Mouse (Mus musculus): ENCODE data around the gene Elovl2. TPM values are rescaled to one million over a fixed set of nuclear protein-coding genes. Genes with fewer than 3 reads are reported as not detected.

Elovl2 gene
- total RNA-seq, 1 experiment: 3.7 TPM

DNA sequence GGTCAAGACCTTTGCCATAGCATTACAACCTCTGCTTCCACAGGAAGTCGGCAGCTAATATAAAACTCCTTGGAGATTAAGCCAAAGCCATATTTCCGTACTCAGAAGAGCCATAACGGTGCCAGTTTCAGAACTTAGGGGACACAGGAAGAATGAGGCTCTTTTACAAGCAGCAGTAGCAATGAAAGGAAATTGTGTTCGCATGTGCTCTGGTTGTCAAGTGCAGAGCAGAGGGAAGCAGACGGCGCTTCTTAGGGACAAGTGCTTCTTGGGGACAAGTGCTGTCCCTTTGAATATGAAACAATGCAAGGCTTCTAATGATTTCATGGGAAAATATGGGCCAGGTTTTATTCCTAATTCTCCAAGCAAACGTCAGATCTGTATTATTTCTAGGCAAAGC is 16.9 kb downstream of the Elovl2 start:
- in situ Hi-C loops (cut with MboI; ENCODE audit: low sequenced_read_pairs in 2 of 2, unreplicated experiment in 2 of 2): no loop called here
- no peaks in the 10 kb centered on the region for H3K9me3 ChIP-seq (ENCODE audit: control insufficient read depth, insufficient read depth, low read depth, low read length)
- TF ChIP-seq ZC3H11A (IDR thresholded peaks at IDR 0.05; ENCODE audit: borderline replicate concordance, low read depth, low read length): no peak
- TF ChIP-seq ZNF384 (IDR thresholded peaks at IDR 0.05; ENCODE audit: low read depth, low read length): no peak
- TF ChIP-seq HCFC1 (IDR thresholded peaks at IDR 0.05; ENCODE audit: borderline replicate concordance, insufficient read depth, low read length): no peak
- H3K27ac ChIP-seq (ENCODE audit: insufficient read depth, low read depth, low read length, poor library complexity, severe bottlenecking): no peak overlapping the region
- H3K4me1 ChIP-seq (ENCODE audit: control insufficient read depth in 2 of 2, insufficient read depth in 2 of 2, low read length in 2 of 2, poor library complexity in 1 of 2): no peaks in the 10 kb centered on the region
- no peaks in the 10 kb centered on the region for H3K36me3 ChIP-seq (ENCODE audit: control insufficient read depth, insufficient read depth, low read length, poor library complexity, severe bottlenecking)
- H3K9ac ChIP-seq (ENCODE audit: insufficient read depth, low read depth, low read length, poor library complexity, severe bottlenecking): no peak overlapping the region
- DNase-seq (ENCODE audit: low read depth, low spot score): no peak
- no peak overlapping the region for H3K4me3 ChIP-seq (ENCODE audit: insufficient read depth in 1 of 2, low read depth in 1 of 2, low read length in 2 of 2, poor library complexity in 1 of 2, severe bottlenecking in 1 of 2)

DNA sequence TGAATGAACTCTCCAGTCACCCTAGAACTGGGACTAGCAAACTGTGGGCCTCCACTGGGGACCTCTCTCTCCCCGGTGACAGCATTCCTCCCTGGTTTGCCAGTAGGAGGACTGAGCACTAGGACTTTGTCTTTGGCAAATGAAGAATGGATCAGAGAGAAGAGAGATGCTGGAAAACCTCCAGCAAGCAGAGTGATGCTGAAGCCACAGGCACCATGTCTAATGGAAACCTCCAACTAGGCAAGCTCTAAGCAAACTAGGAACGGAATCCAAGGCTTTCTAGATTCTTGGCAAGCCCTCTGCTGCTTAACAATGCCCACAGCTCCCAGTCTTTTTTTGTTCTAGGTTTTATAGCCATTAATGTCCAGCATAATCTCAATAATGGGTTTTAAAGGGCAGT is 19.3 kb downstream of the Elovl2 start:
- no peak for DNase-seq (ENCODE audit: low read depth, low spot score)
- no peak for TF ChIP-seq ZC3H11A (IDR thresholded peaks at IDR 0.05; ENCODE audit: borderline replicate concordance, low read depth, low read length)
- no peak for TF ChIP-seq MAFK (IDR thresholded peaks at IDR 0.05; ENCODE audit: insufficient read depth, low read depth, low read length)
- TF ChIP-seq CHD2 (IDR thresholded peaks at IDR 0.05; ENCODE audit: low read depth, low read length): no peak
- no peak for TF ChIP-seq HCFC1 (IDR thresholded peaks at IDR 0.05; ENCODE audit: borderline replicate concordance, insufficient read depth, low read length)
- TF ChIP-seq ZNF384 (IDR thresholded peaks at IDR 0.05; ENCODE audit: low read depth, low read length): no peak
- Histone ChIP-seq H3K36me3 (ENCODE audit: control insufficient read depth, insufficient read depth, low read length, poor library complexity, severe bottlenecking) (no peaks in the 10 kb centered on the region), H3K4me3 (ENCODE audit: insufficient read depth in 1 of 2, low read depth in 1 of 2, low read length in 2 of 2, poor library complexity in 1 of 2, severe bottlenecking in 1 of 2) (no peak overlapping the region), H3K27ac (ENCODE audit: insufficient read depth, low read depth, low read length, poor library complexity, severe bottlenecking) (no peak overlapping the region), H3K9me3 (ENCODE audit: control insufficient read depth, insufficient read depth, low read depth, low read length) (no peaks in the 10 kb centered on the region), H3K4me1 (ENCODE audit: control insufficient read depth in 2 of 2, insufficient read depth in 2 of 2, low read length in 2 of 2, poor library complexity in 1 of 2) (no peaks in the 10 kb centered on the region), H3K9ac (ENCODE audit: insufficient read depth, low read depth, low read length, poor library complexity, severe bottlenecking) (no peak overlapping the region)
- in situ Hi-C loops (cut with MboI; ENCODE audit: low sequenced_read_pairs in 2 of 2, unreplicated experiment in 2 of 2): no loop called here

DNA sequence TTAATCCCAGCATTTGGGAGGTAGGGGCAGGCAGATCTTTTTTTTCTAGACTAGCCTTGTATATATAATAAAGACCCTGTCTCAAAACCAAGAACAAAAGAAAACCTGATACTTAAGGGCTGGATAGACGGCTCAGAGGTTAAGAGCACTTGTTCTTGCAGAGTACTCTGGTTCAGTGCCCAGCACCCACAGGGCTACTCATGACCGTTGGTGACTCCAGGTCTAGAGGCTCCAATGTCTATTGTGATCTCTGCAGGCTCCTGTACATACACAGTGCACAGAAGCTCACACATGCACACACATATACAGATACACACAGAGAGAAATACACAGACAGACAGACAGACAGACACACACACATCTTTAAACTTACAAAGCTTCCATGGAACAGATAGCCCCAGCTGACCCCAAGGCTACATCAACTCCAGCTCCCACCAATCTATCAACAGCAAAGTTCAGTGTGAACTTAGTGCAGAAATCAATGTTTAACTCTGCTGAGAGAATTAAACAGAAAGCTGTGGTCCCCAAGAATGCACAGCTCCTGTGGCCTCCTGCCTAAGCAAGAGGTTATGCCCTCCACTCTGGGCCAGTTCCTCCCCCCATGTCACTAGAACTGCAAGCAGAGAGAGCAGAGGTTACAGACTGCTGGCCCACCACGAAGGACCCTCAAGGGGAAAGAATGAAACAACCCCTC is 24.4 kb downstream of the Elovl2 start:
- in situ Hi-C loops (cut with MboI; ENCODE audit: low sequenced_read_pairs in 2 of 2, unreplicated experiment in 2 of 2): no loop called here
- Histone ChIP-seq H3K27ac (ENCODE audit: insufficient read depth, low read depth, low read length, poor library complexity, severe bottlenecking) (no peak overlapping the region), H3K9me3 (ENCODE audit: control insufficient read depth, insufficient read depth, low read depth, low read length) (no peaks in the 10 kb centered on the region)

DNA sequence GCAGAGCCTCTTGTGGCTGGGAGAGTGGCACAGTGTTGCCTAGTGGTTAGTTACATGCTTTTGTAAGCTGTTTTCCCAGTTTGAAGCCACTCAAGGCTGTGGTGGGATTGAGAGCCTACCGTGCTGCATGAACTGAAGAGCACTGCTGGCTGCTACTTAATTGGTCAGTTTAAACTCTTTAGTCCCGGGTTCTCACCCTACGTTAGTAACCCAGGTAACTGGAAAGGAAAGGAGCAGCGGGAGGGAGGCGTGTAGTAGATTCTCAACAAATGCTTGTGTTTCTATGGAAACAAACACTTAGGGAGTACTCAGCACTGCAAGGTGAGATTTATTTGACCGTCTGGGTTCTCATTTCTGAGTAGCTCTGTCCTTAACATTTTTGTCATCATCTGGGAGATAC is 32.3 kb downstream of the Elovl2 start:
- Histone ChIP-seq H3K9ac (ENCODE audit: insufficient read depth, low read depth, low read length, poor library complexity, severe bottlenecking) (no peak overlapping the region), H3K36me3 (ENCODE audit: control insufficient read depth, insufficient read depth, low read length, poor library complexity, severe bottlenecking) (no peaks in the 10 kb centered on the region; the same call in 1 of the 2 replicates), H3K9me3 (ENCODE audit: control insufficient read depth, insufficient read depth, low read depth, low read length) (no peaks in the 10 kb centered on the region), H3K4me3 (ENCODE audit: insufficient read depth in 1 of 2, low read depth in 1 of 2, low read length in 2 of 2, poor library complexity in 1 of 2, severe bottlenecking in 1 of 2) (no peak overlapping the region), H3K27ac (ENCODE audit: insufficient read depth, low read depth, low read length, poor library complexity, severe bottlenecking) (no peak overlapping the region), H3K4me1 (ENCODE audit: control insufficient read depth in 2 of 2, insufficient read depth in 2 of 2, low read length in 2 of 2, poor library complexity in 1 of 2) (no peaks in the 10 kb centered on the region)
- no peak for DNase-seq (ENCODE audit: low read depth, low spot score)
- in situ Hi-C loops (cut with MboI; ENCODE audit: low sequenced_read_pairs in 2 of 2, unreplicated experiment in 2 of 2): no loop called here
- TF ChIP-seq MAFK (IDR thresholded peaks at IDR 0.05; ENCODE audit: insufficient read depth, low read depth, low read length) (no peak), HCFC1 (IDR thresholded peaks at IDR 0.05; ENCODE audit: borderline replicate concordance, insufficient read depth, low read length) (no peak), ZC3H11A (IDR thresholded peaks at IDR 0.05; ENCODE audit: borderline replicate concordance, low read depth, low read length) (no peak), CHD2 (IDR thresholded peaks at IDR 0.05; ENCODE audit: low read depth, low read length) (no peak), ZNF384 (IDR thresholded peaks at IDR 0.05; ENCODE audit: low read depth, low read length) (no peak)

More for the DNA sequence above, 24.4 kb downstream of the Elovl2 start:
- Histone ChIP-seq H3K9ac (ENCODE audit: insufficient read depth, low read depth, low read length, poor library complexity, severe bottlenecking) (no peak overlapping the region), H3K36me3 (ENCODE audit: control insufficient read depth, insufficient read depth, low read length, poor library complexity, severe bottlenecking) (peaks cover 3% of the 10 kb centered on the region; the same call in 1 of the 2 replicates), H3K4me3 (ENCODE audit: insufficient read depth in 1 of 2, low read depth in 1 of 2, low read length in 2 of 2, poor library complexity in 1 of 2, severe bottlenecking in 1 of 2) (no peak overlapping the region), H3K4me1 (ENCODE audit: control insufficient read depth in 2 of 2, insufficient read depth in 2 of 2, low read length in 2 of 2, poor library complexity in 1 of 2) (no peaks in the 10 kb centered on the region)
- DNase-seq (ENCODE audit: low read depth, low spot score): no peak
- TF ChIP-seq MAFK (IDR thresholded peaks at IDR 0.05; ENCODE audit: insufficient read depth, low read depth, low read length) (no peak), ZC3H11A (IDR thresholded peaks at IDR 0.05; ENCODE audit: borderline replicate concordance, low read depth, low read length) (no peak), ZNF384 (IDR thresholded peaks at IDR 0.05; ENCODE audit: low read depth, low read length) (no peak), CHD2 (IDR thresholded peaks at IDR 0.05; ENCODE audit: low read depth, low read length) (no peak), HCFC1 (IDR thresholded peaks at IDR 0.05; ENCODE audit: borderline replicate concordance, insufficient read depth, low read length) (no peak)
